Mouse (Mus musculus): ENCODE measurements at regions not wholly inside any gene's neighbourhood (a gene's known extent, or its start where the extent isn't known, plus 50 kb on each side); places are given as distances from the start of the nearest gene placed in this dataset.

GRCm38 (mm10) chr16:93003830-93004229, 177.9 kb upstream of the Runx1 start:
- Histone ChIP-seq H3K36me3 (no peaks in the 10 kb centered on the region), H3K27me3 (peaks cover 10% of the 10 kb centered on the region), H3K4me3 (no peak overlapping the region), H3K27ac (replicated peaks) (no peak overlapping the region), H3K9ac (no peak overlapping the region), H3K9me3 (no peaks in the 10 kb centered on the region), H3K4me2 (no peak overlapping the region), H3K4me1 (replicated peaks) (peaks cover 14% of the 10 kb centered on the region)
- no peak for ATAC-seq (ENCODE audit: low read depth)
- WGBS, result 78% methylated on average over 4 of the region's 4 CpGs

- Histone ChIP-seq H3K4me2 (no peak overlapping the region), H3K4me3 (no peak overlapping the region), H3K36me3 (no peaks in the 10 kb centered on the region), H3K27ac (replicated peaks) (no peak overlapping the region), H3K9ac (no peak overlapping the region), H3K4me1 (replicated peaks) (no peaks in the 10 kb centered on the region), H3K9me3 (no peaks in the 10 kb centered on the region), H3K27me3 (no peaks in the 10 kb centered on the region)
- WGBS, result 91% methylated on average over 3 of the region's 3 CpGs
- no peak for ATAC-seq (ENCODE audit: low read depth)
These were observed 172.7 kb upstream of the Runx1 start for GRCm38 (mm10) chr16:92998689-92999088.

- no peak overlapping the region for H3K27ac ChIP-seq (replicated peaks)
- ATAC-seq (ENCODE audit: low read depth), result no peak
- H3K27me3 ChIP-seq, result no peaks in the 10 kb centered on the region
- no peak overlapping the region for H3K4me3 ChIP-seq
- H3K9ac ChIP-seq, result no peak overlapping the region
- H3K9me3 ChIP-seq, result no peaks in the 10 kb centered on the region
- no peak overlapping the region for H3K4me2 ChIP-seq
- 84% methylated on average over 6 of the region's 6 CpGs for WGBS
- no peaks in the 10 kb centered on the region for H3K4me1 ChIP-seq (replicated peaks)
- H3K36me3 ChIP-seq, result no peaks in the 10 kb centered on the region
These were observed 171.7 kb upstream of the Runx1 start for GRCm38 (mm10) chr16:92997636-92998035.

- ATAC-seq (ENCODE audit: low read depth), result no peak
- no peak overlapping the region for H3K4me2 ChIP-seq
- no peaks in the 10 kb centered on the region for H3K36me3 ChIP-seq
- H3K4me3 ChIP-seq, result no peak overlapping the region
- no peaks in the 10 kb centered on the region for H3K4me1 ChIP-seq (replicated peaks)
- no peak overlapping the region for H3K9ac ChIP-seq
- 86% methylated on average over 4 of the region's 4 CpGs for WGBS
- no peaks in the 10 kb centered on the region for H3K9me3 ChIP-seq
- H3K27me3 ChIP-seq, result no peaks in the 10 kb centered on the region
- no peak overlapping the region for H3K27ac ChIP-seq (replicated peaks)
These were observed 170.0 kb upstream of the Runx1 start for GRCm38 (mm10) chr16:92995993-92996350.

GRCm38 (mm10) chr16:92995132-92995992, 169.4 kb upstream of the Runx1 start:
- 84% methylated on average over 13 of the region's 13 CpGs for WGBS
- H3K27ac ChIP-seq (replicated peaks), result no peak overlapping the region
- no peak overlapping the region for H3K4me3 ChIP-seq
- no peak overlapping the region for H3K9ac ChIP-seq
- H3K36me3 ChIP-seq, result no peaks in the 10 kb centered on the region
- no peak overlapping the region for H3K4me2 ChIP-seq
- H3K4me1 ChIP-seq (replicated peaks), result no peaks in the 10 kb centered on the region
- ATAC-seq (ENCODE audit: low read depth), result no peak
- H3K27me3 ChIP-seq, result no peaks in the 10 kb centered on the region
- H3K9me3 ChIP-seq, result no peaks in the 10 kb centered on the region

GRCm38 (mm10) chr16:92992876-92993275, 166.9 kb upstream of the Runx1 start:
- WGBS, result 73% methylated on average over 3 of the region's 3 CpGs
- no peak for ATAC-seq (ENCODE audit: low read depth)
- no peak overlapping the region for H3K27ac ChIP-seq (replicated peaks)
- H3K4me3 ChIP-seq, result no peak overlapping the region
- no peaks in the 10 kb centered on the region for H3K9me3 ChIP-seq
- H3K27me3 ChIP-seq, result no peaks in the 10 kb centered on the region
- no peaks in the 10 kb centered on the region for H3K36me3 ChIP-seq
- no peak overlapping the region for H3K4me2 ChIP-seq
- no peaks in the 10 kb centered on the region for H3K4me1 ChIP-seq (replicated peaks)
- no peak overlapping the region for H3K9ac ChIP-seq

GRCm38 (mm10) chr16:92991405-92991804, 165.5 kb upstream of the Runx1 start:
- WGBS, result 58% methylated on average over 7 of the region's 7 CpGs

GRCm38 (mm10) chr16:92988416-92988815, 162.5 kb upstream of the Runx1 start:
- no peak overlapping the region for H3K27ac ChIP-seq (replicated peaks)
- no peaks in the 10 kb centered on the region for H3K9me3 ChIP-seq
- no peak for ATAC-seq (ENCODE audit: low read depth)
- H3K4me1 ChIP-seq (replicated peaks), result peaks cover 13% of the 10 kb centered on the region
- no peak overlapping the region for H3K9ac ChIP-seq
- H3K27me3 ChIP-seq, result no peaks in the 10 kb centered on the region
- no peak overlapping the region for H3K4me2 ChIP-seq
- 100% methylated on average over 1 of the region's 1 CpGs for WGBS
- no peaks in the 10 kb centered on the region for H3K36me3 ChIP-seq
- H3K4me3 ChIP-seq, result no peak overlapping the region

More at GRCm38 (mm10) chr16:92991405-92991804, 165.5 kb upstream of the Runx1 start:
- ATAC-seq (ENCODE audit: low read depth), result no peak
- Histone ChIP-seq H3K4me1 (replicated peaks) (peaks cover 2% of the 10 kb centered on the region; the same call in 1 of the 2 replicates), H3K27me3 (no peaks in the 10 kb centered on the region), H3K9me3 (no peaks in the 10 kb centered on the region), H3K9ac (no peak overlapping the region), H3K36me3 (no peaks in the 10 kb centered on the region), H3K27ac (replicated peaks) (no peak overlapping the region), H3K4me2 (no peak overlapping the region), H3K4me3 (no peak overlapping the region)

GRCm38 (mm10) chr16:92988000-92988399, 162.1 kb upstream of the Runx1 start:
- H3K4me3 ChIP-seq, result no peak overlapping the region
- no peaks in the 10 kb centered on the region for H3K9me3 ChIP-seq
- H3K36me3 ChIP-seq, result no peaks in the 10 kb centered on the region
- no peaks in the 10 kb centered on the region for H3K27me3 ChIP-seq
- no peak overlapping the region for H3K27ac ChIP-seq (replicated peaks)
- H3K4me1 ChIP-seq (replicated peaks), result peaks cover 13% of the 10 kb centered on the region
- 92% methylated on average over 3 of the region's 3 CpGs for WGBS
- ATAC-seq (ENCODE audit: low read depth), result no peak
- H3K4me2 ChIP-seq, result no peak overlapping the region
- H3K9ac ChIP-seq, result no peak overlapping the region

GRCm38 (mm10) chr16:92985768-92986167, 159.8 kb upstream of the Runx1 start:
- Histone ChIP-seq H3K27ac (replicated peaks) (no peak overlapping the region), H3K36me3 (no peaks in the 10 kb centered on the region), H3K27me3 (no peaks in the 10 kb centered on the region), H3K4me1 (replicated peaks) (peaks cover 13% of the 10 kb centered on the region), H3K4me2 (no peak overlapping the region), H3K9me3 (no peaks in the 10 kb centered on the region), H3K4me3 (no peak overlapping the region), H3K9ac (no peak overlapping the region)
- ATAC-seq (ENCODE audit: low read depth), result 0 out of 2 replicates have a peak, but pooled peaks have one; percentile 43
- 30% methylated on average over 6 of the region's 6 CpGs for WGBS

GRCm38 (mm10) chr16:92982934-92983333, 157.0 kb upstream of the Runx1 start:
- H3K4me3 ChIP-seq, result no peak overlapping the region
- no peaks in the 10 kb centered on the region for H3K36me3 ChIP-seq
- H3K4me1 ChIP-seq (replicated peaks), result peaks cover 13% of the 10 kb centered on the region
- H3K9ac ChIP-seq, result no peak overlapping the region
- no peak for ATAC-seq (ENCODE audit: low read depth)
- H3K9me3 ChIP-seq, result no peaks in the 10 kb centered on the region
- no peak overlapping the region for H3K27ac ChIP-seq (replicated peaks)
- H3K4me2 ChIP-seq, result no peak overlapping the region
- no peaks in the 10 kb centered on the region for H3K27me3 ChIP-seq
- WGBS, result 94% methylated on average over 7 of the region's 7 CpGs

- H3K27ac ChIP-seq (replicated peaks), result no peak overlapping the region
- no peaks in the 10 kb centered on the region for H3K36me3 ChIP-seq
- no peak overlapping the region for H3K4me2 ChIP-seq
- H3K27me3 ChIP-seq, result no peaks in the 10 kb centered on the region
- no peak overlapping the region for H3K9ac ChIP-seq
- H3K4me1 ChIP-seq (replicated peaks), result no peaks in the 10 kb centered on the region
- H3K9me3 ChIP-seq, result no peaks in the 10 kb centered on the region
- 76% methylated on average over 11 of the region's 11 CpGs for WGBS
- no peak for ATAC-seq (ENCODE audit: low read depth)
- no peak overlapping the region for H3K4me3 ChIP-seq
These were observed 153.8 kb upstream of the Runx1 start for GRCm38 (mm10) chr16:92979620-92980330.

All from neural tube, embryonic 13.5 days (tissue).